Mouse (Mus musculus) layer of hippocampus, postnatal 25 days (tissue): ENCODE measurements around the gene Flcn. TPM values are rescaled to one million over a fixed set of nuclear protein-coding genes. Genes with fewer than 3 reads are reported as not detected.

Experiments used
- DNase-seq, 2 experiments: peaks; one replicate each; pipeline ENCODE4 v3.0.0; 2022; ENCODE audit warnings: mixed read lengths in 2 of 2, low spot score in 1 of 2; ENCODE audit errors: extremely low spot score in 1 of 2
- total RNA-seq, 2 experiments: library from RNA; stranded (reverse); gene quantifications; 2 replicates each; pipeline ENCODE4 v1.2.3; 2021

The Flcn gene
- total RNA-seq, 2 experiments from 2014 or later = 44.8 to 47.1 TPM

GRCm38 (mm10) chr11:59808170-59808960 lies 1.5 kb downstream of the Flcn start:
- no peak for DNase-seq

- DNase-seq = no peak
Observed at GRCm38 (mm10) chr11:59805656-59806055, 4.2 kb downstream of the Flcn start.

GRCm38 (mm10) chr11:59805256-59805655 lies 4.6 kb downstream of the Flcn start:
- DNase-seq = no peak

GRCm38 (mm10) chr11:59804409-59805110 lies 5.3 kb downstream of the Flcn start:
- DNase-seq = no peak

- no peak for DNase-seq
Observed at GRCm38 (mm10) chr11:59803516-59803915, 6.3 kb downstream of the Flcn start.

GRCm38 (mm10) chr11:59801881-59802280 lies 7.9 kb downstream of the Flcn start:
- DNase-seq = no peak

- no peak for DNase-seq
Observed at GRCm38 (mm10) chr11:59800412-59800811, 9.4 kb downstream of the Flcn start.

- DNase-seq = no peak
Observed at GRCm38 (mm10) chr11:59793390-59793789, 16.4 kb downstream of the Flcn start.

- no peak for DNase-seq
Observed at GRCm38 (mm10) chr11:59789311-59789710, 20.5 kb downstream of the Flcn start.

- no peak for DNase-seq
Observed at GRCm38 (mm10) chr11:59787199-59787781, 22.5 kb downstream of the Flcn start, which contains the start of gene Pld6. Pld6 (minus strand) TSS chr11:59787645.

GRCm38 (mm10) chr11:59786444-59787198 lies 23.2 kb downstream of the Flcn start:
- DNase-seq = no peak

GRCm38 (mm10) chr11:59783591-59783990 lies 26.2 kb downstream of the Flcn start:
- DNase-seq = no peak

GRCm38 (mm10) chr11:59782091-59782590 lies 27.7 kb downstream of the Flcn start:
- no peak for DNase-seq

- no peak for DNase-seq
Observed at GRCm38 (mm10) chr11:59780241-59780640, 29.6 kb downstream of the Flcn start.

- DNase-seq = no peak
Observed at GRCm38 (mm10) chr11:59779406-59779805, 30.4 kb downstream of the Flcn start.

GRCm38 (mm10) chr11:59778874-59779223 lies 31.0 kb downstream of the Flcn start:
- DNase-seq = no peak

GRCm38 (mm10) chr11:59778181-59778873 lies 31.5 kb downstream of the Flcn start:
- peak; percentile 47 to 75 for DNase-seq

GRCm38 (mm10) chr11:59777259-59777658 lies 32.6 kb downstream of the Flcn start:
- DNase-seq = no peak

GRCm38 (mm10) chr11:59775435-59776148 lies 34.2 kb downstream of the Flcn start:
- no peak for DNase-seq
